Mouse (Mus musculus) heart, embryonic 11.5 days (tissue): ENCODE measurements around the gene AL732309.1. TPM values are rescaled to one million over a fixed set of nuclear protein-coding genes. Genes with fewer than 3 reads are reported as not detected.

ENCODE experiments used
- ATAC-seq: fragments of 200-750 bp; cut with Nextera tagmentation; replicated peaks from 2 replicates; pipeline ENCODE4 v1.8.0; 2017; ENCODE audit warnings: moderate library complexity; ENCODE audit not compliant: insufficient number of reproducible peaks, low FRiP score, low TSS enrichment
- H3K27ac ChIP-seq: fragments of 300-500 bp; sonication (generic); 2 replicates; pipeline ENCODE4 v1.5.1; 2014; ENCODE audit warnings: mild to moderate bottlenecking, low read depth, low read length
- H3K27me3 ChIP-seq: fragments of 300-500 bp; sonication (generic); 2 replicates; pipeline ENCODE4 v1.6.1; 2014; ENCODE audit warnings: mild to moderate bottlenecking, low read length, mixed read lengths; ENCODE audit not compliant: control insufficient read depth, insufficient read depth
- H3K36me3 ChIP-seq: fragments of 300-500 bp; sonication (generic); 2 replicates; pipeline ENCODE4 v1.6.1; 2014; ENCODE audit warnings: mild to moderate bottlenecking, low read length, moderate library complexity, mixed read lengths; ENCODE audit not compliant: control insufficient read depth, insufficient read depth
- H3K4me1 ChIP-seq: fragments of 300-500 bp; sonication (generic); 2 replicates; pipeline ENCODE4 v1.6.1; 2014; ENCODE audit warnings: low read length; ENCODE audit not compliant: control insufficient read depth, insufficient read depth
- H3K4me2 ChIP-seq: fragments of 300-500 bp; sonication (generic); 2 replicates; pipeline ENCODE4 v1.6.1; 2014; ENCODE audit warnings: mild to moderate bottlenecking, moderate library complexity
- H3K4me3 ChIP-seq: fragments of 300-500 bp; sonication (generic); 2 replicates; pipeline ENCODE4 v1.5.1; 2014; ENCODE audit warnings: low read depth, low read length
- H3K9ac ChIP-seq: fragments of 300-500 bp; sonication (generic); 2 replicates; pipeline ENCODE4 v1.6.1; 2014; ENCODE audit warnings: mild to moderate bottlenecking, low read depth, low read length, moderate library complexity
- H3K9me3 ChIP-seq: fragments of 300-500 bp; sonication (generic); replicated peaks from 2 replicates; pipeline ENCODE4 v1.6.1; 2016; ENCODE audit warnings: low read length; ENCODE audit not compliant: control insufficient read depth
- WGBS: fragments of 180-500 bp; shearing (Covaris S2); extraction: QIAGEN DNeasy Blood & Tissue Kit; methylation state at CpG from one replicate; pipeline ENCODE4 v1.1.7; 2014; ENCODE audit not compliant: insufficient replicate concordance; 5-methylcytosine and 5-hydroxymethylcytosine counted together
- polyA plus RNA-seq: library from polyadenylated mRNA; unstranded; fragments of >200 nt; fragmentation: Nextera tagmentation; extraction: Ambion mirVana; gene quantifications from 2 replicates; pipeline ENCODE4 v1.2.1, GENCODE M21; 2014

The AL732309.1 gene
- polyA plus RNA-seq, 1 experiment from 2014 or later = 2.5 TPM

- Histone ChIP-seq H3K4me2 (peak overlapping the region; percentile 97), H3K36me3 (no peaks in the 10 kb centered on the region), H3K27me3 (no peaks in the 10 kb centered on the region), H3K9me3 (no peaks in the 10 kb centered on the region), H3K9ac (peak overlapping the region; percentile 81), H3K27ac (peak overlapping the region; percentile 91), H3K4me1 (peaks cover 14% of the 10 kb centered on the region), H3K4me3 (peak overlapping the region; percentile 71)
- peak; percentile 71 for ATAC-seq
- WGBS = 2% methylated on average over 51 of the region's 53 CpGs
Measured at GRCm38 (mm10) chr2:25223681-25224491, 22.8 kb downstream of the AL732309.1 start.

- Histone ChIP-seq H3K36me3 (no peaks in the 10 kb centered on the region), H3K4me3 (no peak overlapping the region), H3K27ac (no peak overlapping the region), H3K4me2 (no peak overlapping the region), H3K4me1 (peaks cover 12% of the 10 kb centered on the region), H3K9me3 (no peaks in the 10 kb centered on the region), H3K9ac (no peak overlapping the region), H3K27me3 (no peaks in the 10 kb centered on the region)
- 68% methylated on average over 5 of the region's 5 CpGs for WGBS
- no peak for ATAC-seq
Measured at GRCm38 (mm10) chr2:25221331-25221772, 25.3 kb downstream of the AL732309.1 start.

GRCm38 (mm10) chr2:25218445-25218844 is 28.2 kb downstream of the AL732309.1 start, which contains the start of gene Fam166a:
TSS of gene Fam166a (plus strand) at chr2:25218745.
- no peak for ATAC-seq
- Histone ChIP-seq H3K27ac (no peak within 1 kb of the TSS), H3K4me1 (peaks cover 3% of the 10 kb centered on the region), H3K9me3 (no peaks in the 10 kb centered on the region), H3K36me3 (no peaks in the 10 kb centered on the region), H3K9ac (no peak within 1 kb of the TSS), H3K4me3 (no peak within 1 kb of the TSS), H3K4me2 (no peak within 1 kb of the TSS), H3K27me3 (peaks cover 2% of the 10 kb centered on the region; the same call in 1 of the 2 replicates)

GRCm38 (mm10) chr2:25217666-25218065 is 29.0 kb downstream of the AL732309.1 start:
- Histone ChIP-seq H3K4me3 (no peak overlapping the region), H3K36me3 (no peaks in the 10 kb centered on the region), H3K4me2 (no peak overlapping the region), H3K9me3 (no peaks in the 10 kb centered on the region), H3K27ac (no peak overlapping the region), H3K4me1 (no peaks in the 10 kb centered on the region), H3K27me3 (peaks cover 7% of the 10 kb centered on the region; the same call in 1 of the 2 replicates), H3K9ac (no peak overlapping the region)
- WGBS = 49% methylated on average over 2 of the region's 2 CpGs
- ATAC-seq = no peak

- H3K4me2 ChIP-seq = no peak within 1 kb of the TSS
- peaks cover 8% of the 10 kb centered on the region; the same call in 1 of the 2 replicates for H3K27me3 ChIP-seq
- H3K27ac ChIP-seq = no peak within 1 kb of the TSS
- peaks cover 11% of the 10 kb centered on the region for H3K4me1 ChIP-seq
- H3K9ac ChIP-seq = no peak within 1 kb of the TSS
- no peaks in the 10 kb centered on the region for H3K36me3 ChIP-seq
- 72% methylated on average over 3 of the region's 3 CpGs for WGBS
- no peaks in the 10 kb centered on the region for H3K9me3 ChIP-seq
- H3K4me3 ChIP-seq = no peak within 1 kb of the TSS
- ATAC-seq = no peak
Measured at GRCm38 (mm10) chr2:25214444-25214843, 32.2 kb downstream of the AL732309.1 start, which contains the start of gene Stpg3. TSS of gene Stpg3 (minus strand) at chr2:25214637.

GRCm38 (mm10) chr2:25213266-25213865 is 33.3 kb downstream of the AL732309.1 start:
- no peak for ATAC-seq
- peaks cover 8% of the 10 kb centered on the region; the same call in 1 of the 2 replicates for H3K27me3 ChIP-seq
- peaks cover 11% of the 10 kb centered on the region for H3K4me1 ChIP-seq
- no peak overlapping the region for H3K27ac ChIP-seq
- no peak overlapping the region for H3K4me3 ChIP-seq
- H3K4me2 ChIP-seq = no peak overlapping the region
- no peaks in the 10 kb centered on the region for H3K9me3 ChIP-seq
- H3K9ac ChIP-seq = no peak overlapping the region
- H3K36me3 ChIP-seq = no peaks in the 10 kb centered on the region; the same call in 1 of the 2 replicates
- WGBS = 54% methylated on average over 23 of the region's 23 CpGs

GRCm38 (mm10) chr2:25211121-25211670 is 35.5 kb downstream of the AL732309.1 start, which contains the start of gene Nelfb:
TSS of gene Nelfb (minus strand) at chr2:25211489.
- H3K4me3 ChIP-seq = peak within 1 kb of the TSS; percentile 94
- WGBS = under 1% methylated on average over 44 of the region's 44 CpGs
- peak within 1 kb of the TSS; percentile 95 for H3K9ac ChIP-seq
- peak within 1 kb of the TSS; percentile 82 for H3K27ac ChIP-seq
- peaks cover 8% of the 10 kb centered on the region; the same call in 1 of the 2 replicates for H3K27me3 ChIP-seq
- peaks cover 11% of the 10 kb centered on the region for H3K4me1 ChIP-seq
- peak; percentile 91 for ATAC-seq
- H3K36me3 ChIP-seq = peaks cover 6% of the 10 kb centered on the region
- peak within 1 kb of the TSS; percentile 92 for H3K4me2 ChIP-seq
- H3K9me3 ChIP-seq = no peaks in the 10 kb centered on the region

- H3K4me3 ChIP-seq = peak overlapping the region; percentile 94
- 1% methylated on average over 24 of the region's 24 CpGs for WGBS
- H3K4me1 ChIP-seq = peaks cover 11% of the 10 kb centered on the region
- peaks cover 11% of the 10 kb centered on the region for H3K36me3 ChIP-seq
- ATAC-seq = peak; percentile 24
- H3K4me2 ChIP-seq = peak overlapping the region; percentile 92
- H3K9me3 ChIP-seq = no peaks in the 10 kb centered on the region
- H3K27ac ChIP-seq = peak overlapping the region; percentile 82
- H3K27me3 ChIP-seq = peaks cover 8% of the 10 kb centered on the region; the same call in 1 of the 2 replicates
- peak overlapping the region; percentile 95 for H3K9ac ChIP-seq
Measured at GRCm38 (mm10) chr2:25210686-25211085, 36.0 kb downstream of the AL732309.1 start.
